8 mouse cellular contexts compared by ENCODE assay signal in genomic region chr13:49172971-49173596, GRCm38 (mm10). TPM values are rescaled to one million over a fixed set of nuclear protein-coding genes. Genes with fewer than 3 reads are reported as not detected.
DNase-seq lines count a peak whose midpoint lies in the region; ATAC-seq lines count a peak whose summit lies in the region.

No protein-coding gene starts in this region.

- peak; percentile 72 for ATAC-seq in hindbrain, embryonic 15.5 days (ENCODE audit: low FRiP score, low read depth)

- H3K27me3 ChIP-seq in hindbrain, embryonic 15.5 days: no peaks in the 10 kb centered on the region

- H3K4me3 ChIP-seq in hindbrain, embryonic 15.5 days: no peak overlapping the region

- no peak overlapping the region for H3K27ac ChIP-seq in hindbrain, embryonic 15.5 days (replicated peaks)

- H3K36me3 ChIP-seq in hindbrain, embryonic 15.5 days: no peaks in the 10 kb centered on the region

- no peaks in the 10 kb centered on the region; the same call in 1 of the 2 replicates for H3K4me1 ChIP-seq in hindbrain, embryonic 15.5 days (replicated peaks)

- peak; percentile 65 for DNase-seq in T-cell, adult 2 months (ENCODE audit: low spot score)
- peak; percentile 96 to 97 for DNase-seq in cerebellum, postnatal 25 days
- peak; percentile 89 to 94 for DNase-seq in frontal cortex, postnatal 36 days (ENCODE audit: low spot score in 2 of 2)
- peak; percentile 75 for DNase-seq in left cerebral cortex, adult 11 months (ENCODE audit: low spot score)
- peak; percentile 92 for DNase-seq in lung, postnatal 36 days
- DNase-seq in retina, postnatal 1 day: peak; percentile 89
- DNase-seq in thymus, postnatal 4 days: peak; percentile 92

- H3K4me2 ChIP-seq in hindbrain, embryonic 15.5 days: no peak overlapping the region

- H3K9ac ChIP-seq in hindbrain, embryonic 15.5 days: no peak overlapping the region

- WGBS in hindbrain, embryonic 15.5 days: 6% methylated on average over 12 of the region's 12 CpGs

- no peaks in the 10 kb centered on the region for H3K9me3 ChIP-seq in hindbrain, embryonic 15.5 days

RNA-seq across cellular contexts. Expression of gene Ninj1, which starts 14.2 kb away (rescaled TPM):
- 28.2 and 32.3 TPM in 2 replicates for polyA plus RNA-seq in hindbrain, embryonic 15.5 days (2015; fragmentation: Nextera tagmentation; extraction: Ambion mirVana)

RNA-seq across cellular contexts. Expression of gene Wnk2, which starts 25.3 kb away (rescaled TPM):
- polyA plus RNA-seq in hindbrain, embryonic 15.5 days (2015; fragmentation: Nextera tagmentation; extraction: Ambion mirVana): 19.6 and 23.2 TPM in 2 replicates

RNA-seq across cellular contexts. Expression of gene Card19, which starts 42.8 kb away (rescaled TPM):
- polyA plus RNA-seq in hindbrain, embryonic 15.5 days (2015; fragmentation: Nextera tagmentation; extraction: Ambion mirVana): 33.8 and 37.9 TPM in 2 replicates
